23 mouse cellular contexts compared by ENCODE assay signal in the genomic region with DNA sequence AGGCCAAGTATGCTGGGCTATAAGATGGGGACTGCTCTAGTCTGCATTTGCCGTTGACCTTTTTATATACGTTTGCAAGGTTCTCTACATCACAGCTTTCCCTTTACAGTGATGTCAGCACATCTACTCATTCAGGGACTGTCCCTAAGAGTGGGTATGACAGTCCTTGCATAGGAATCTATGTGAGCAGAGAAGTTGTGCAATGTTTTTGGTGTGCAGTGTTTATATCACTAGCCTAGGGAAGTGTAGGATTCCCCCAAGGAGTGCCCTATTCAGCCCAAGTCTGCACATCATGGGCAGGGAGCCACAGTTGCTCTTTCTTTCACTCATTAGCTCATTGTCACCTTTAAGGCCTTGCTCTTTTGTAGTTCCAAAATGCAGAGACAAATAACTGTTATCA.
DNase-seq lines count a peak whose midpoint lies in the region; ATAC-seq and TF ChIP-seq lines count a peak whose summit lies in the region.
"Had no signal": no experiment of that assay in that cellular context is flagged by ENCODE, and none has a peak within 500 bp of the region (broad histone marks: within the 10 kb centered on the region; RNA-seq: fewer than 3 reads in every experiment).

No protein-coding gene starts in this region.

- H3K27ac ChIP-seq in heart, embryonic 15.5 days = peak overlapping the region; percentile 63; the same call in 1 of the 2 replicates
- peak overlapping the region; percentile 87 for H3K27ac ChIP-seq in bone marrow macrophage, adult 2 months (ENCODE audit: insufficient read depth, low read depth, low read length)
- H3K27ac ChIP-seq: hindbrain, embryonic 10.5 days; left cerebral cortex, adult 2 months; liver, embryonic 15.5 days; neural tube, embryonic 13.5 days; stomach, embryonic 15.5 days had no signal

- no peaks in the 10 kb centered on the region for H3K9me3 ChIP-seq in heart, embryonic 15.5 days (replicated peaks)
- H3K9me3 ChIP-seq: hindbrain, embryonic 10.5 days; liver, embryonic 15.5 days; megakaryocyte, embryonic 14.5 days; neural tube, embryonic 13.5 days; stomach, embryonic 15.5 days had no signal

- no peaks in the 10 kb centered on the region for H3K27me3 ChIP-seq in heart, embryonic 15.5 days
- H3K27me3 ChIP-seq: liver, embryonic 15.5 days; megakaryocyte, embryonic 14.5 days; neural tube, embryonic 13.5 days; stomach, embryonic 15.5 days had no signal

- H3K36me3 ChIP-seq in heart, embryonic 15.5 days = no peaks in the 10 kb centered on the region
- H3K36me3 ChIP-seq: hindbrain, embryonic 10.5 days; liver, embryonic 15.5 days; neural tube, embryonic 13.5 days; stomach, embryonic 15.5 days had no signal

- no peak for DNase-seq in heart, adult 8-10 months (ENCODE audit: low spot score)
- DNase-seq in CD4-positive, CD25-positive, alpha-beta regulatory T cell, adult 2 months (ENCODE audit: low read depth, low spot score) = peak; percentile 58
- no peak for DNase-seq in right cerebral cortex, adult 2 months (ENCODE audit: low spot score in 2 of 2)
- DNase-seq: adrenal gland, postnatal 36 days; cerebellum, adult 18-20 months; cerebellum, postnatal 14 days; lung, postnatal 14 days; midbrain, embryonic 14.5 days; right cerebral cortex, postnatal 4 days; thymus, adult 18-20 months; thymus, postnatal 4 days had no signal

- 73% methylated on average over 2 of the region's 2 CpGs for WGBS in heart, embryonic 15.5 days

- TF ChIP-seq POLR2A in bone marrow macrophage, adult 2 months (IDR thresholded peaks at IDR 0.05; ENCODE audit: borderline replicate concordance, low read depth, low read length) = no peak

- peaks cover 54% of the 10 kb centered on the region for H3K4me1 ChIP-seq in heart, embryonic 15.5 days (replicated peaks)
- H3K4me1 ChIP-seq in bone marrow macrophage, adult 2 months (ENCODE audit: control insufficient read depth, insufficient read depth, low read length) = peaks cover 56% of the 10 kb centered on the region
- H3K4me1 ChIP-seq: stomach, embryonic 15.5 days had no signal

- H3K9ac ChIP-seq in heart, embryonic 15.5 days = no peak overlapping the region
- H3K9ac ChIP-seq: liver, embryonic 15.5 days; neural tube, embryonic 13.5 days; stomach, embryonic 15.5 days had no signal

- no peak for TF ChIP-seq CTCF in bone marrow macrophage, adult 2 months (IDR thresholded peaks at IDR 0.05; ENCODE audit: low read depth, low read length)

- no peak overlapping the region for H3K4me2 ChIP-seq in heart, embryonic 15.5 days
- H3K4me2 ChIP-seq: liver, embryonic 15.5 days; neural tube, embryonic 13.5 days; stomach, embryonic 15.5 days had no signal

- no peak overlapping the region for H3K4me3 ChIP-seq in heart, embryonic 15.5 days
- no peak overlapping the region for H3K4me3 ChIP-seq in bone marrow macrophage, adult 2 months (ENCODE audit: insufficient read depth, low read length)
- H3K4me3 ChIP-seq: hindbrain, embryonic 10.5 days; left cerebral cortex, adult 2 months; liver, embryonic 15.5 days; megakaryocyte, embryonic 14.5 days; neural tube, embryonic 13.5 days; stomach, embryonic 15.5 days had no signal

- ATAC-seq in heart, embryonic 15.5 days (replicated peaks; ENCODE audit: insufficient number of reproducible peaks, insufficient read depth, low FRiP score, low read depth) = no peak
- ATAC-seq in monocyte, adult 5-6 weeks (replicated peaks; ENCODE audit: insufficient number of reproducible peaks, low FRiP score, low TSS enrichment, poor library complexity, severe bottlenecking) = peak; percentile 61
- ATAC-seq in erythroblast, adult 5-6 weeks (replicated peaks; ENCODE audit: low FRiP score, poor library complexity, severe bottlenecking) = no peak
- ATAC-seq: hindbrain, embryonic 16.5 days; intestine, postnatal 0 days had no signal
